Mouse (Mus musculus) heart, embryonic 13.5 days (tissue): ENCODE data around the gene Mapk8ip2. TPM values are rescaled to one million over a fixed set of nuclear protein-coding genes. Genes with fewer than 3 reads are reported as not detected.
A peak's percentile ranks its signal among the peaks of the same experiment; 100 is the strongest.

Source experiments
- ATAC-seq: fragments of 200-750 bp; cut with Nextera tagmentation; 2 replicates; pipeline ENCODE4 v1.8.0; 2017; ENCODE audit warnings: moderate TSS enrichment; ENCODE audit not compliant: insufficient number of reproducible peaks, low FRiP score, low TSS enrichment; ENCODE audit errors: extremely low read depth
- H3K27ac ChIP-seq: fragments of 300-500 bp; sonication (generic); replicated peaks from 2 replicates; pipeline ENCODE4 v1.5.1; 2015; ENCODE audit warnings: moderate library complexity, mild to moderate bottlenecking, inconsistent platforms
- H3K27me3 ChIP-seq: fragments of 300-500 bp; sonication (generic); replicated peaks from 2 replicates; pipeline ENCODE4 v1.6.1; 2015; ENCODE audit warnings: mild to moderate bottlenecking, inconsistent platforms
- H3K36me3 ChIP-seq: fragments of 300-500 bp; sonication (generic); 2 replicates; pipeline ENCODE4 v1.6.1; 2015; ENCODE audit warnings: mild to moderate bottlenecking, inconsistent platforms
- H3K4me1 ChIP-seq: fragments of 300-500 bp; sonication (generic); 2 replicates; pipeline ENCODE4 v1.6.1; 2015; ENCODE audit warnings: inconsistent platforms
- H3K4me2 ChIP-seq: fragments of 300-500 bp; sonication (generic); 2 replicates; pipeline ENCODE4 v1.6.1; 2015; ENCODE audit warnings: inconsistent platforms, mild to moderate bottlenecking, moderate library complexity
- H3K4me3 ChIP-seq: fragments of 300-500 bp; sonication (generic); 2 replicates; pipeline ENCODE4 v1.5.1; 2015; ENCODE audit warnings: moderate library complexity, mild to moderate bottlenecking, inconsistent platforms
- H3K9ac ChIP-seq: fragments of 300-500 bp; sonication (generic); 2 replicates; pipeline ENCODE4 v1.6.1; 2015; ENCODE audit warnings: inconsistent platforms, mild to moderate bottlenecking, moderate library complexity
- H3K9me3 ChIP-seq: fragments of 300-500 bp; sonication (generic); 2 replicates; pipeline ENCODE4 v1.6.1; 2016; ENCODE audit warnings: inconsistent platforms
- WGBS: fragments of 180-500 bp; shearing (Covaris S2); methylation state at CpG from one replicate; pipeline ENCODE4 v1.1.7; 2015; ENCODE audit warnings: mixed read lengths; 5-methylcytosine and 5-hydroxymethylcytosine counted together
- polyA plus RNA-seq: library from polyadenylated mRNA; unstranded; fragments of >200 nt; fragmentation: Nextera tagmentation; extraction: Ambion mirVana; gene quantifications from 2 replicates; pipeline ENCODE4 v1.2.1, GENCODE M21; 2015

Gene Mapk8ip2
- 0.27 and 0.45 TPM in 2 replicates for polyA plus RNA-seq

DNA sequence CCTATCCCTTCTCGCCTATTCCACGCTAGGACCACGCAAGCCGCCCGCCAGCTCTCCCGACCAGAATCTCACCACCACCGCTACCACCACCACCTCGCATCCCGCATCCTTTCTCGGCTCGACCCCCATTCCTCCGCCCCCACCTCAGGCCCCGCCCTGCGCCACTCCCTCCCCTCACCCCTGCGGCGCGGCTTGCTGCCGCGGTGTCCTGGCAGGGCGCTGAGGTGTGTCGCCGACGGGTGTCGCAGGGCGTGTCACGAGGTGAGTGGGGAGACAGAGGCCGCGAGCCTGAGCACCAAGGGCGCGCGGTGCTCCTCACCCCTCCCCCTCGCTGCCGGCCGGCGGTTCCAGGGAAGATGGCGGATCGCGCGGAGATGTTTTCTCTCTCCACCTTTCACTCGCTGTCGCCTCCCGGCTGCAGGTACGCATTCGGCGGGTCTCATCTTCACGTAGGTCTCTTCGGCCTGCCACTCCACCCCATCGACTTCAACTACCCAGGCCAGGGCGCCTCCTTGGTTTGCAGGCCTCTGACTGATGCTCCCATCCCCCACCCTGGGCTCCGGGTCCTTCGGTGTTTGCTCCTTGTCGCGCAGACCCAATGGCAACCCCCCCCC is at the start of gene Mapk8ip2:
Mapk8ip2 (plus strand) TSS at position 49 of the 614 bp plus-strand sequence.
- Histone ChIP-seq H3K9me3 (no peaks in the 10 kb centered on the region), H3K4me1 (peaks cover 13% of the 10 kb centered on the region), H3K4me3 (peak within 1 kb of the TSS; percentile 51), H3K27ac (no peak within 1 kb of the TSS), H3K36me3 (no peaks in the 10 kb centered on the region), H3K4me2 (peak within 1 kb of the TSS; percentile 86), H3K27me3 (peaks cover 81% of the 10 kb centered on the region), H3K9ac (peak within 1 kb of the TSS; percentile 2; the same call in 1 of the 2 replicates)
- no peak; the same call in 1 of the 2 replicates for ATAC-seq
- WGBS: 2% methylated on average over 53 of the region's 53 CpGs

- no peak overlapping the region for H3K4me2 ChIP-seq
- 74% methylated on average over 10 of the region's 10 CpGs for WGBS
- H3K4me1 ChIP-seq: no peaks in the 10 kb centered on the region
- peaks cover 12% of the 10 kb centered on the region for H3K9me3 ChIP-seq
- no peak overlapping the region for H3K9ac ChIP-seq
- 0 out of 2 replicates have a peak, but pooled peaks cover 4% of the 10 kb centered on the region for H3K36me3 ChIP-seq
- no peaks in the 10 kb centered on the region for H3K27me3 ChIP-seq
- no peak overlapping the region for H3K4me3 ChIP-seq
- H3K27ac ChIP-seq: no peak overlapping the region
- no peak for ATAC-seq
Observed at GRCm38 (mm10) chr15:89404831-89405623, 48.7 kb upstream of the Mapk8ip2 start.

- no peaks in the 10 kb centered on the region for H3K4me1 ChIP-seq
- ATAC-seq: no peak
Observed at GRCm38 (mm10) chr15:89406691-89407090, 47.0 kb upstream of the Mapk8ip2 start.

GRCm38 (mm10) chr15:89410118-89410517 is 43.6 kb upstream of the Mapk8ip2 start, which contains the start of gene Syce3:
Syce3 (minus strand) TSS chr15:89410503.
- Histone ChIP-seq H3K4me2 (no peak within 1 kb of the TSS), H3K27me3 (no peaks in the 10 kb centered on the region), H3K4me3 (no peak within 1 kb of the TSS), H3K9ac (no peak within 1 kb of the TSS), H3K27ac (no peak within 1 kb of the TSS), H3K36me3 (0 out of 2 replicates have a peak, but pooled peaks cover 4% of the 10 kb centered on the region), H3K9me3 (peaks cover 13% of the 10 kb centered on the region), H3K4me1 (peaks cover 10% of the 10 kb centered on the region)
- WGBS: 77% methylated on average over 24 of the region's 24 CpGs
- no peak for ATAC-seq

More at GRCm38 (mm10) chr15:89406691-89407090, 47.0 kb upstream of the Mapk8ip2 start:
- Histone ChIP-seq H3K9me3 (peaks cover 13% of the 10 kb centered on the region), H3K27me3 (no peaks in the 10 kb centered on the region), H3K4me2 (no peak overlapping the region), H3K36me3 (0 out of 2 replicates have a peak, but pooled peaks cover 4% of the 10 kb centered on the region), H3K27ac (no peak overlapping the region), H3K4me3 (no peak overlapping the region), H3K9ac (no peak overlapping the region)

- Histone ChIP-seq H3K4me3 (no peak overlapping the region), H3K27ac (peak overlapping the region; percentile 84), H3K27me3 (no peaks in the 10 kb centered on the region), H3K9ac (no peak overlapping the region; the same call in 1 of the 2 replicates), H3K36me3 (peaks cover 47% of the 10 kb centered on the region), H3K4me1 (peaks cover 24% of the 10 kb centered on the region), H3K4me2 (peak overlapping the region; percentile 33; the same call in 1 of the 2 replicates), H3K9me3 (no peaks in the 10 kb centered on the region)
- ATAC-seq: no peak; the same call in 1 of the 2 replicates
- 34% methylated on average over 8 of the region's 8 CpGs for WGBS
Observed at GRCm38 (mm10) chr15:89415282-89415681, 38.4 kb upstream of the Mapk8ip2 start.

- no peak for ATAC-seq
- no peak overlapping the region for H3K4me2 ChIP-seq
- peaks cover 30% of the 10 kb centered on the region for H3K4me1 ChIP-seq
- H3K9me3 ChIP-seq: no peaks in the 10 kb centered on the region
- H3K4me3 ChIP-seq: no peak overlapping the region
- H3K9ac ChIP-seq: no peak overlapping the region
- H3K27ac ChIP-seq: no peak overlapping the region
- 90% methylated on average over 9 of the region's 9 CpGs for WGBS
- H3K36me3 ChIP-seq: peaks cover 85% of the 10 kb centered on the region
- H3K27me3 ChIP-seq: no peaks in the 10 kb centered on the region
Observed at GRCm38 (mm10) chr15:89421938-89422337, 31.8 kb upstream of the Mapk8ip2 start.

- Histone ChIP-seq H3K4me1 (peaks cover 42% of the 10 kb centered on the region), H3K27ac (peak overlapping the region; percentile 98), H3K27me3 (no peaks in the 10 kb centered on the region), H3K4me3 (peak overlapping the region; percentile 61), H3K9me3 (no peaks in the 10 kb centered on the region), H3K9ac (peak overlapping the region; percentile 91), H3K36me3 (peaks cover 72% of the 10 kb centered on the region), H3K4me2 (peak overlapping the region; percentile 69)
- no peak for ATAC-seq
- 71% methylated on average over 8 of the region's 8 CpGs for WGBS
Observed at GRCm38 (mm10) chr15:89424621-89425020, 29.1 kb upstream of the Mapk8ip2 start.

- Histone ChIP-seq H3K9ac (peak within 1 kb of the TSS; percentile 91), H3K27ac (peak within 1 kb of the TSS; percentile 98), H3K36me3 (peaks cover 61% of the 10 kb centered on the region), H3K4me2 (peak within 1 kb of the TSS; percentile 69), H3K4me3 (peak within 1 kb of the TSS; percentile 61), H3K9me3 (no peaks in the 10 kb centered on the region), H3K27me3 (no peaks in the 10 kb centered on the region), H3K4me1 (peaks cover 48% of the 10 kb centered on the region)
- peak; percentile 44 for ATAC-seq
- 15% methylated on average over 6 of the region's 6 CpGs for WGBS
Observed at GRCm38 (mm10) chr15:89425711-89426121, 28.0 kb upstream of the Mapk8ip2 start, which contains the start of gene Cpt1b. Cpt1b (minus strand) TSS chr15:89425863.

DNA sequence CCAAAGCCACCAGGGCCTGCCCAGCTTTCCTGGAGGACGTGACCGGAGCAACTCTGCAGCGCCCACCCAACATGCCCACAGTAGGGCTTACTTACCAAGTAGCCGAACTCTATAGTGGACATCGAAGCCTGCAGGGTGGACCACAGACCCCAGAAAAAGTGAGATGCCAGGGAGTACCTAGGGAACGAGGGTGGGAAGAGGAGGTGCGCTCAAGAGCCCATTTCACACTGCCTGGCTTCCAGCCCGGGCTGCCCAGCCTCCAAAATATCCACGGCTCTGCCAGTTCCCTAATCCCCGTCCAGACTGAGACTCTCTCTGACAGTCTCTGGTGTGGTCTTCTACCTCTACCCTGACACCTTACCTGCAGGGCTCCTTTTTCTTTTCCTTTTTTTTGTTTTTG is 27.0 kb upstream of the Mapk8ip2 start:
- Histone ChIP-seq H3K9ac (peak overlapping the region; percentile 91), H3K4me1 (peaks cover 57% of the 10 kb centered on the region), H3K27me3 (no peaks in the 10 kb centered on the region), H3K9me3 (no peaks in the 10 kb centered on the region), H3K4me2 (peak overlapping the region; percentile 69; the same call in 1 of the 2 replicates), H3K4me3 (no peak overlapping the region), H3K27ac (peak overlapping the region; percentile 98), H3K36me3 (peaks cover 53% of the 10 kb centered on the region)
- WGBS: 85% methylated on average over 10 of the region's 10 CpGs
- no peak for ATAC-seq

DNA sequence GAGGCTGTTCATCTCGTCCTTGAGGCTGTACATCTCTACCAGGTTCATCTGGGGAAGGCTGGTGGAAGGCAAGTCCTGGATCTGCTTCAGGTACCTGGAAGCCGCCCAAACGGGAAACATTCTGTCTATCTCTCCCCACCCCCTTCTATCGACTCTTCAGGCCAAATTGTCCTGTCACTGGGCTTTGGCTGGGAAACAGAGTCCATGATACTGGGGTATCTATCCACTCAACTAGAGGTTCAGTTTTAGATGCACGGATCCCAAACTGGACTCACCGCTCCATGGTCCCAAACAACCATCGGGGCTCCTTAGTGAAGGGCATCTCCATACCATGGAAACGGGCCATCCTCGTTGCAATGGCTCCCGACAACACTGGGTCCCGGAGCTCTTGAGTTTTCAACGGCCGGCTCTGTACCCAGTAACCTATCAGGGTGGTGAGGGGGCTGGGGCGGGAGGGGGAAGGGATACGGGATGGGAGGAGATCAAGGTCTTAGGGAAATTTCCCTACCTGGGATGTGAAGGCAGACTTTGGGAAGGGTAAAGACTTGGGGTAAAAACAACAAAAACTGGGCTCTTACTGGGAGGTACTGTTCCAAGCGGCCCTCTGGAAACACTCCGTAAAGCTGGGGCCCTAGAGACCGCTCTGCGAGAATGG is 25.4 kb upstream of the Mapk8ip2 start:
- Histone ChIP-seq H3K27me3 (no peaks in the 10 kb centered on the region), H3K27ac (peak overlapping the region; percentile 98; the same call in 1 of the 2 replicates), H3K4me2 (peak overlapping the region; percentile 93), H3K4me3 (peak overlapping the region; percentile 78), H3K36me3 (peaks cover 39% of the 10 kb centered on the region), H3K9ac (peak overlapping the region; percentile 87), H3K4me1 (peaks cover 60% of the 10 kb centered on the region), H3K9me3 (no peaks in the 10 kb centered on the region)
- WGBS: 75% methylated on average over 19 of the region's 19 CpGs
- no peak for ATAC-seq
